Mouse (Mus musculus) thymus, adult 2 months (tissue): ENCODE measurements around the gene Kmt2b.

ENCODE experiments used
- CTCF ChIP-seq: fragments of 200-500 bp; IDR thresholded peaks from 2 replicates; pipeline ENCODE4 v1.5.1; 2012; ENCODE audit warnings: mild to moderate bottlenecking, control low read depth, low read length, moderate library complexity, borderline replicate concordance; ENCODE audit not compliant: control insufficient read depth, poor library complexity, insufficient read depth; ENCODE audit errors: extremely low read depth
- POLR2A ChIP-seq: fragments of 200-500 bp; IDR thresholded peaks from 2 replicates; pipeline ENCODE4 v1.6.1; 2012; ENCODE audit warnings: mild to moderate bottlenecking, low read length, control low read depth, moderate library complexity; ENCODE audit not compliant: control insufficient read depth, poor library complexity, insufficient read depth; ENCODE audit errors: extremely low read depth

DNA sequence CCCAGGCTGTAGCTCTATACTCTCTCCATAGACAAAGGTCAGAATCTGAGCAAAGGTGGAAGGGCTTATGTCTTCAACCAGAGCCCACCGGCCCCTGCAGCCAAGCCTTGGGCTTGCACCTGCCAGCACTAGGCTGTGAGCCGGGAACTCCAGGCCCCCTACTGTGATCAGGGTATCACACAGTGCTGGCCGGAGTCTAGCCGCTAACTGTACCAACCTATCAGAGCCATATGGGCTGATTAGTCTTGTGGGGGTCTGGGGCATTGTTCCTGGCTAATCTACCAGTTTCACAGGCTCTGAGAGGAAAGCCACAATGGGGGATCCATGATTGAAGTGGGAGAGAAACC, 3.1 kb upstream of the Kmt2b start:
- no peak for TF ChIP-seq POLR2A
- TF ChIP-seq CTCF: no peak
